Mouse (Mus musculus) olfactory bulb, adult 2 months (tissue): Measurements from ENCODE around the gene Gm11034.

Experiments
- CTCF ChIP-seq: fragments of 200-500 bp; IDR thresholded peaks from 2 replicates; pipeline ENCODE4 v1.5.1; 2012; ENCODE audit warnings: low read depth, mild to moderate bottlenecking, low read length, moderate library complexity; ENCODE audit not compliant: insufficient read depth
- POLR2A ChIP-seq: fragments of 200-500 bp; IDR thresholded peaks from 2 replicates; pipeline ENCODE4 v1.6.1; 2012; ENCODE audit warnings: mild to moderate bottlenecking, low read depth, low read length, moderate library complexity; ENCODE audit not compliant: insufficient read depth

GRCm38 (mm10) chr8:72261431-72261830, 48.0 kb upstream of the Gm11034 start:
- TF ChIP-seq POLR2A (no peak), CTCF (no peak)
